Mouse (Mus musculus) left cerebral cortex, adult 8-10 months (tissue): ENCODE results near the gene Acaca. TPM values are rescaled to one million over a fixed set of nuclear protein-coding genes. Genes with fewer than 3 reads are reported as not detected.
"Not testable (repeated sequence)": the region's sequence is repeated elsewhere in the genome, so short reads cannot be mapped to it uniquely, and the experiment has no call there.

Experiments
- DNase-seq, 2 experiments: peaks; one replicate each; pipeline ENCODE4 v3.0.0; 2022; ENCODE audit warnings: low spot score in 2 of 2
- total RNA-seq, 4 experiments: library from RNA; stranded (reverse); gene quantifications; 2 replicates each; pipeline ENCODE4 v1.2.4; 2022

The Acaca gene
- total RNA-seq, 4 experiments from 2014 or later = 80.3 to 96.1 (median 90.3) TPM

GRCm38 (mm10) chr11:84383891-84384290 lies 254.4 kb downstream of the Acaca start:
- no peak for DNase-seq

- no peak for DNase-seq
These were observed 259.9 kb downstream of the Acaca start for GRCm38 (mm10) chr11:84389332-84389731.

- DNase-seq = no peak
These were observed 261.7 kb downstream of the Acaca start for GRCm38 (mm10) chr11:84391126-84391525.

GRCm38 (mm10) chr11:84392066-84392465 lies 262.6 kb downstream of the Acaca start:
- DNase-seq = not testable (repeated sequence)

GRCm38 (mm10) chr11:84393571-84393970 lies 264.1 kb downstream of the Acaca start:
- no peak for DNase-seq

GRCm38 (mm10) chr11:84395010-84395409 lies 265.5 kb downstream of the Acaca start:
- no peak for DNase-seq

- DNase-seq = no peak
These were observed 277.3 kb downstream of the Acaca start for GRCm38 (mm10) chr11:84406733-84407132.

- no peak for DNase-seq
These were observed 280.9 kb downstream of the Acaca start for GRCm38 (mm10) chr11:84410383-84410782.

- no peak for DNase-seq
These were observed 281.6 kb downstream of the Acaca start for GRCm38 (mm10) chr11:84410879-84411641.

- DNase-seq = no peak
These were observed 282.2 kb downstream of the Acaca start for GRCm38 (mm10) chr11:84411642-84412018.

GRCm38 (mm10) chr11:84412201-84412934 lies 282.9 kb downstream of the Acaca start:
- DNase-seq = no peak

- no peak for DNase-seq
These were observed 283.6 kb downstream of the Acaca start for GRCm38 (mm10) chr11:84413111-84413510.

- no peak for DNase-seq
These were observed 291.3 kb downstream of the Acaca start for GRCm38 (mm10) chr11:84420779-84421178.

- DNase-seq = no peak
These were observed 296.5 kb downstream of the Acaca start for GRCm38 (mm10) chr11:84425736-84426632.

- no peak for DNase-seq
These were observed 297.1 kb downstream of the Acaca start for GRCm38 (mm10) chr11:84426633-84426998.

- no peak for DNase-seq
These were observed 300.1 kb downstream of the Acaca start for GRCm38 (mm10) chr11:84429581-84429980.

GRCm38 (mm10) chr11:84430336-84430735 lies 300.9 kb downstream of the Acaca start:
- DNase-seq = no peak

GRCm38 (mm10) chr11:84434879-84435278 lies 305.4 kb downstream of the Acaca start:
- DNase-seq = no peak

GRCm38 (mm10) chr11:84440402-84440801 lies 310.9 kb downstream of the Acaca start:
- DNase-seq = no peak

- no peak for DNase-seq
These were observed 313.3 kb downstream of the Acaca start for GRCm38 (mm10) chr11:84442554-84443331.
